Mouse (Mus musculus): Measurements from ENCODE around the gene Stip1. TPM values are rescaled to one million over a fixed set of nuclear protein-coding genes. Genes with fewer than 3 reads are reported as not detected.
"Not testable (repeated sequence)": the region's sequence is repeated elsewhere in the genome, so short reads cannot be mapped to it uniquely, and the experiment has no call there.

The Stip1 gene
- polyA plus RNA-seq, 1 experiment from 2014 or later, result 51.8 TPM

GRCm38 (mm10) chr19:6995255-6995991 lies 44.3 kb downstream of the Stip1 start:
- Histone ChIP-seq H3K4me3 (ENCODE audit: low read depth, low read length) (peak overlapping the region; percentile 48), H3K4me2 (replicated peaks; ENCODE audit: low read depth, low read length) (peak overlapping the region; percentile 72), H3K4me1 (ENCODE audit: insufficient read depth, low read depth, low read length) (peaks cover 21% of the 10 kb centered on the region; the same call in 1 of the 2 replicates), H3K27ac (ENCODE audit: low read length) (0 out of 2 replicates have a peak overlapping the region, but pooled peaks have one; percentile 47), H3K9me3 (ENCODE audit: low read length) (no peaks in the 10 kb centered on the region), H3K9ac (replicated peaks; ENCODE audit: low read depth) (peak overlapping the region; percentile 48), H3K27me3 (replicated peaks; ENCODE audit: insufficient read depth, low read length) (no peaks in the 10 kb centered on the region), H3K36me3 (ENCODE audit: insufficient read depth, low read length) (no peaks in the 10 kb centered on the region)
- DNase-seq (ENCODE audit: low spot score), result no peak
- no peak for ATAC-seq
- 45% methylated on average over 20 of the region's 21 CpGs for whole genome bisulfite sequencing
- TF ChIP-seq CTCF (IDR thresholded peaks at IDR 0.05), result no peak; the same call in 1 of the 2 replicates
- TF ChIP-seq EP300 (IDR thresholded peaks at IDR 0.05), result no peak

- peaks cover 21% of the 10 kb centered on the region; the same call in 1 of the 2 replicates for H3K4me1 ChIP-seq (ENCODE audit: insufficient read depth, low read depth, low read length)
- 80% methylated on average over 8 of the region's 8 CpGs for WGBS
- H3K4me3 ChIP-seq (ENCODE audit: low read depth, low read length), result no peak overlapping the region
- no peaks in the 10 kb centered on the region for H3K27me3 ChIP-seq (replicated peaks; ENCODE audit: insufficient read depth, low read length)
- H3K27ac ChIP-seq (ENCODE audit: low read length), result no peak overlapping the region
- no peak overlapping the region for H3K9ac ChIP-seq (replicated peaks; ENCODE audit: low read depth)
- H3K36me3 ChIP-seq (ENCODE audit: insufficient read depth, low read length), result no peaks in the 10 kb centered on the region
- no peak overlapping the region for H3K4me2 ChIP-seq (replicated peaks; ENCODE audit: low read depth, low read length)
- TF ChIP-seq CTCF (IDR thresholded peaks at IDR 0.05), result no peak
- TF ChIP-seq EP300 (IDR thresholded peaks at IDR 0.05), result no peak
- DNase-seq (ENCODE audit: low spot score), result no peak
- no peak for ATAC-seq
- no peaks in the 10 kb centered on the region for H3K9me3 ChIP-seq (ENCODE audit: low read length)
Observed at GRCm38 (mm10) chr19:6994489-6994888, 45.3 kb downstream of the Stip1 start.

- Histone ChIP-seq H3K4me3 (ENCODE audit: low read depth, low read length) (no peak overlapping the region), H3K4me2 (replicated peaks; ENCODE audit: low read depth, low read length) (no peak overlapping the region), H3K4me1 (ENCODE audit: insufficient read depth, low read depth, low read length) (peaks cover 21% of the 10 kb centered on the region; the same call in 1 of the 2 replicates), H3K36me3 (ENCODE audit: insufficient read depth, low read length) (no peaks in the 10 kb centered on the region), H3K27me3 (replicated peaks; ENCODE audit: insufficient read depth, low read length) (no peaks in the 10 kb centered on the region), H3K9me3 (ENCODE audit: low read length) (no peaks in the 10 kb centered on the region), H3K9ac (replicated peaks; ENCODE audit: low read depth) (no peak overlapping the region), H3K27ac (ENCODE audit: low read length) (no peak overlapping the region)
- ATAC-seq, result no peak
- 71% methylated on average over 8 of the region's 8 CpGs for WGBS
- TF ChIP-seq CTCF (IDR thresholded peaks at IDR 0.05) (no peak), EP300 (IDR thresholded peaks at IDR 0.05) (no peak)
- no peak for DNase-seq (ENCODE audit: low spot score)
Observed at GRCm38 (mm10) chr19:6994002-6994401, 45.8 kb downstream of the Stip1 start.

- H3K4me2 ChIP-seq (replicated peaks; ENCODE audit: low read depth, low read length), result peak overlapping the region; percentile 93
- H3K27ac ChIP-seq (ENCODE audit: low read length), result peak overlapping the region; percentile 40; the same call in 1 of the 2 replicates
- DNase-seq (ENCODE audit: low spot score), result no peak
- no peaks in the 10 kb centered on the region for H3K36me3 ChIP-seq (ENCODE audit: insufficient read depth, low read length)
- peak overlapping the region; percentile 48 for H3K4me3 ChIP-seq (ENCODE audit: low read depth, low read length)
- no peak for ATAC-seq
- TF ChIP-seq EP300 (IDR thresholded peaks at IDR 0.05), result no peak
- TF ChIP-seq CTCF (IDR thresholded peaks at IDR 0.05), result no peak; the same call in 1 of the 2 replicates
- no peaks in the 10 kb centered on the region for H3K9me3 ChIP-seq (ENCODE audit: low read length)
- no peaks in the 10 kb centered on the region for H3K27me3 ChIP-seq (replicated peaks; ENCODE audit: insufficient read depth, low read length)
- 0 out of 2 replicates have a peak overlapping the region, but pooled peaks have one; percentile 9 for H3K9ac ChIP-seq (replicated peaks; ENCODE audit: low read depth)
- peaks cover 21% of the 10 kb centered on the region; the same call in 1 of the 2 replicates for H3K4me1 ChIP-seq (ENCODE audit: insufficient read depth, low read depth, low read length)
- WGBS, result 62% methylated on average over 14 of the region's 14 CpGs
Observed at GRCm38 (mm10) chr19:6993011-6993770, 46.6 kb downstream of the Stip1 start.

- H3K9ac ChIP-seq (replicated peaks; ENCODE audit: low read depth), result peak within 1 kb of the TSS; percentile 50
- peak within 1 kb of the TSS; percentile 93 for H3K4me2 ChIP-seq (replicated peaks; ENCODE audit: low read depth, low read length)
- no peaks in the 10 kb centered on the region for H3K9me3 ChIP-seq (ENCODE audit: low read length)
- ATAC-seq (peak; percentile 96), DNase-seq (ENCODE audit: low spot score) (peak; percentile 99)
- H3K27ac ChIP-seq (ENCODE audit: low read length), result peak within 1 kb of the TSS; percentile 72
- peaks cover 21% of the 10 kb centered on the region; the same call in 1 of the 2 replicates for H3K4me1 ChIP-seq (ENCODE audit: insufficient read depth, low read depth, low read length)
- no peak; the same call in 1 of the 2 replicates for TF ChIP-seq CTCF (IDR thresholded peaks at IDR 0.05)
- TF ChIP-seq EP300 (IDR thresholded peaks at IDR 0.05), result 0 out of 2 replicates have a peak, but pooled peaks have one; percentile 23
- no peaks in the 10 kb centered on the region for H3K36me3 ChIP-seq (ENCODE audit: insufficient read depth, low read length)
- H3K4me3 ChIP-seq (ENCODE audit: low read depth, low read length), result peak within 1 kb of the TSS; percentile 48
- 1% methylated on average over 37 of the region's 37 CpGs for WGBS
- H3K27me3 ChIP-seq (replicated peaks; ENCODE audit: insufficient read depth, low read length), result no peaks in the 10 kb centered on the region
Observed at GRCm38 (mm10) chr19:6992011-6992858, 47.5 kb downstream of the Stip1 start, which contains the start of gene Dnajc4. TSS of gene Dnajc4 (minus strand) at chr19:6992572.

GRCm38 (mm10) chr19:6991166-6991565 lies 48.6 kb downstream of the Stip1 start:
- not testable (repeated sequence) for H3K4me2 ChIP-seq (replicated peaks; ENCODE audit: low read depth, low read length); H3K4me3 ChIP-seq (ENCODE audit: low read depth, low read length); H3K9ac ChIP-seq (replicated peaks; ENCODE audit: low read depth); DNase-seq (ENCODE audit: low spot score); H3K36me3 ChIP-seq (ENCODE audit: insufficient read depth, low read length); H3K27me3 ChIP-seq (replicated peaks; ENCODE audit: insufficient read depth, low read length); H3K27ac ChIP-seq (ENCODE audit: low read length); ATAC-seq; H3K9me3 ChIP-seq (ENCODE audit: low read length)
- H3K4me1 ChIP-seq (ENCODE audit: insufficient read depth, low read depth, low read length), result peaks cover 17% of the 10 kb centered on the region; the same call in 1 of the 2 replicates
- WGBS, result 86% methylated on average over 6 of the region's 6 CpGs
